Mouse (Mus musculus) kidney, adult 2 months (tissue): ENCODE results near the gene Nwd1. TPM values are rescaled to one million over a fixed set of nuclear protein-coding genes. Genes with fewer than 3 reads are reported as not detected.
A peak's percentile ranks its signal among the peaks of the same experiment; 100 is the strongest.
"Not testable (repeated sequence)": the region's sequence is repeated elsewhere in the genome, so short reads cannot be mapped to it uniquely, and the experiment has no call there.

Experiments
- DNase-seq: peaks from one replicate; pipeline ENCODE4 v3.0.0; 2021
- H3K27ac ChIP-seq: fragments of 200-500 bp; 2 replicates; pipeline ENCODE4 v1.5.1; 2012; ENCODE audit warnings: low read depth, low read length, control low read depth, inconsistent platforms; ENCODE audit not compliant: insufficient read depth
- H3K27me3 ChIP-seq: fragments of 200-500 bp; replicated peaks from 2 replicates; pipeline ENCODE4 v1.6.1; 2012; ENCODE audit warnings: mild to moderate bottlenecking, moderate library complexity, low read length, inconsistent platforms; ENCODE audit not compliant: control insufficient read depth, insufficient read depth
- H3K36me3 ChIP-seq: fragments of 200-500 bp; 2 replicates; pipeline ENCODE4 v1.6.1; 2012; ENCODE audit warnings: mild to moderate bottlenecking, moderate library complexity, low read length, inconsistent platforms; ENCODE audit not compliant: control insufficient read depth, insufficient read depth
- H3K4me1 ChIP-seq: fragments of 200-500 bp; 2 replicates; pipeline ENCODE4 v1.6.1; 2011; ENCODE audit warnings: low read length; ENCODE audit not compliant: control insufficient read depth, insufficient read depth
- H3K4me3 ChIP-seq: fragments of 200-500 bp; 2 replicates; pipeline ENCODE4 v1.5.1; 2011; ENCODE audit warnings: mild to moderate bottlenecking, low read depth, low read length, control low read depth; ENCODE audit not compliant: insufficient read depth
- CTCF ChIP-seq: fragments of 200-500 bp; conservative IDR thresholded peaks from 2 replicates; pipeline ENCODE4 v1.5.1; 2011; ENCODE audit warnings: low read depth, mild to moderate bottlenecking, control low read depth, low read length, moderate library complexity, mixed read lengths; ENCODE audit not compliant: insufficient read depth, insufficient read length
- POLR2A ChIP-seq: fragments of 200-500 bp; IDR thresholded peaks from one replicate; pipeline ENCODE4 v1.6.1; 2011; ENCODE audit warnings: low read depth, low read length, control low read depth
- WGBS: fragments of 180-500 bp; shearing (Covaris S2); methylation state at CpG from one replicate; pipeline ENCODE4 v1.1.7; 2018; 5-methylcytosine and 5-hydroxymethylcytosine counted together
- polyA plus RNA-seq: library from polyadenylated mRNA; depleted of rRNA; stranded (reverse); fragments of >200 nt; gene quantifications from 2 replicates; pipeline ENCODE4 v1.2.3, GENCODE M21; 2012

The Nwd1 gene
- polyA plus RNA-seq, 1 experiment, result 0.08 TPM

- H3K36me3 ChIP-seq, result no peaks in the 10 kb centered on the region
- no peak for DNase-seq
- no peak overlapping the region for H3K27ac ChIP-seq
- no peak overlapping the region for H3K4me3 ChIP-seq
- WGBS, result 77% methylated on average over 2 of the region's 2 CpGs
- H3K27me3 ChIP-seq, result no peaks in the 10 kb centered on the region
- TF ChIP-seq CTCF (0 out of 2 replicates have a peak, but pooled peaks have one; percentile 14), POLR2A (no peak)
- H3K4me1 ChIP-seq, result no peaks in the 10 kb centered on the region
Observed at GRCm38 (mm10) chr8:72659967-72660366, 13.5 kb downstream of the Nwd1 start.

- Histone ChIP-seq H3K4me1 (no peaks in the 10 kb centered on the region), H3K27ac (peak overlapping the region; percentile 18; the same call in 1 of the 2 replicates), H3K4me3 (no peak overlapping the region), H3K27me3 (no peaks in the 10 kb centered on the region), H3K36me3 (no peaks in the 10 kb centered on the region)
- no peak for DNase-seq
- WGBS, result 71% methylated on average over 3 of the region's 3 CpGs
- TF ChIP-seq CTCF (no peak), POLR2A (no peak)
Observed at GRCm38 (mm10) chr8:72664107-72664652, 17.7 kb downstream of the Nwd1 start.

GRCm38 (mm10) chr8:72664757-72665156, 18.2 kb downstream of the Nwd1 start:
- H3K4me3 ChIP-seq, result no peak overlapping the region
- H3K27me3 ChIP-seq, result no peaks in the 10 kb centered on the region
- H3K4me1 ChIP-seq, result no peaks in the 10 kb centered on the region
- no peak for DNase-seq
- H3K27ac ChIP-seq, result no peak overlapping the region
- no peaks in the 10 kb centered on the region for H3K36me3 ChIP-seq
- WGBS, result 67% methylated on average over 5 of the region's 5 CpGs
- TF ChIP-seq CTCF (no peak), POLR2A (no peak)

- H3K27me3 ChIP-seq, result no peaks in the 10 kb centered on the region
- DNase-seq, result peak; percentile 29
- no peak overlapping the region for H3K4me3 ChIP-seq
- 49% methylated on average over 5 of the region's 5 CpGs for WGBS
- H3K27ac ChIP-seq, result no peak overlapping the region; the same call in 1 of the 2 replicates
- TF ChIP-seq CTCF, result no peak
- TF ChIP-seq POLR2A, result no peak
- H3K4me1 ChIP-seq, result no peaks in the 10 kb centered on the region
- H3K36me3 ChIP-seq, result no peaks in the 10 kb centered on the region
Observed at GRCm38 (mm10) chr8:72665405-72665804, 18.9 kb downstream of the Nwd1 start.

- Histone ChIP-seq H3K4me3 (no peak overlapping the region), H3K27ac (no peak overlapping the region), H3K27me3 (no peaks in the 10 kb centered on the region), H3K4me1 (no peaks in the 10 kb centered on the region), H3K36me3 (no peaks in the 10 kb centered on the region)
- TF ChIP-seq CTCF (no peak), POLR2A (no peak)
- no peak for DNase-seq
Observed at GRCm38 (mm10) chr8:72668925-72669324, 22.4 kb downstream of the Nwd1 start.

GRCm38 (mm10) chr8:72672802-72673201, 26.3 kb downstream of the Nwd1 start:
- WGBS, result 88% methylated on average over 1 of the region's 1 CpGs
- no peak overlapping the region for H3K4me3 ChIP-seq
- H3K36me3 ChIP-seq, result no peaks in the 10 kb centered on the region
- no peaks in the 10 kb centered on the region for H3K27me3 ChIP-seq
- DNase-seq, result no peak
- H3K27ac ChIP-seq, result no peak overlapping the region
- TF ChIP-seq POLR2A (no peak), CTCF (no peak)
- H3K4me1 ChIP-seq, result no peaks in the 10 kb centered on the region

GRCm38 (mm10) chr8:72674184-72674583, 27.7 kb downstream of the Nwd1 start:
- TF ChIP-seq POLR2A (no peak), CTCF (no peak)
- no peaks in the 10 kb centered on the region for H3K36me3 ChIP-seq
- no peaks in the 10 kb centered on the region for H3K4me1 ChIP-seq
- no peak for DNase-seq
- no peaks in the 10 kb centered on the region for H3K27me3 ChIP-seq
- no peak overlapping the region for H3K27ac ChIP-seq
- 97% methylated on average over 2 of the region's 2 CpGs for WGBS
- H3K4me3 ChIP-seq, result no peak overlapping the region

GRCm38 (mm10) chr8:72676436-72676835, 29.9 kb downstream of the Nwd1 start:
- WGBS, result 80% methylated on average over 4 of the region's 4 CpGs
- H3K4me3 ChIP-seq, result no peak overlapping the region
- no peak for DNase-seq

GRCm38 (mm10) chr8:72676844-72677243, 30.3 kb downstream of the Nwd1 start:
- H3K27ac ChIP-seq, H3K36me3 ChIP-seq, H3K4me1 ChIP-seq, H3K4me3 ChIP-seq, H3K27me3 ChIP-seq, DNase-seq: not testable (repeated sequence)
- WGBS, result 76% methylated on average over 2 of the region's 2 CpGs

More at GRCm38 (mm10) chr8:72676436-72676835, 29.9 kb downstream of the Nwd1 start:
- Histone ChIP-seq H3K27ac (no peak overlapping the region), H3K4me1 (no peaks in the 10 kb centered on the region), H3K27me3 (no peaks in the 10 kb centered on the region), H3K36me3 (no peaks in the 10 kb centered on the region)
- no peak for TF ChIP-seq POLR2A
- no peak for TF ChIP-seq CTCF
